Mouse (Mus musculus) brain, embryonic 14.5 days (tissue): ENCODE measurements around the gene Sik3.

ENCODE experiments used
- CTCF ChIP-seq: fragments of 200-500 bp; IDR thresholded peaks from 2 replicates; pipeline ENCODE4 v1.5.1; 2012; ENCODE audit warnings: inconsistent platforms, mild to moderate bottlenecking, moderate library complexity, borderline replicate concordance; ENCODE audit not compliant: insufficient read depth, insufficient read length; ENCODE audit errors: extremely low read depth
- POLR2A ChIP-seq: fragments of 200-500 bp; IDR thresholded peaks from 2 replicates; pipeline ENCODE4 v1.6.1; 2012; ENCODE audit warnings: mild to moderate bottlenecking, inconsistent platforms, borderline replicate concordance; ENCODE audit not compliant: poor library complexity, insufficient read depth, insufficient read length, severe bottlenecking; ENCODE audit errors: extremely low read depth

GRCm38 (mm10) chr9:46175938-46176375, 163.3 kb downstream of the Sik3 start:
- TF ChIP-seq POLR2A (no peak), CTCF (no peak)
